Mouse (Mus musculus) liver, adult (tissue): Measurements from ENCODE around the gene Fxyd7.

Experiments used
- GATA4 ChIP-seq: IDR thresholded peaks from 2 replicates; pipeline ENCODE4 v1.6.1; 2014; ENCODE audit warnings: mild to moderate bottlenecking, low read length; ENCODE audit not compliant: insufficient replicate concordance

The Fxyd7 gene

DNA sequence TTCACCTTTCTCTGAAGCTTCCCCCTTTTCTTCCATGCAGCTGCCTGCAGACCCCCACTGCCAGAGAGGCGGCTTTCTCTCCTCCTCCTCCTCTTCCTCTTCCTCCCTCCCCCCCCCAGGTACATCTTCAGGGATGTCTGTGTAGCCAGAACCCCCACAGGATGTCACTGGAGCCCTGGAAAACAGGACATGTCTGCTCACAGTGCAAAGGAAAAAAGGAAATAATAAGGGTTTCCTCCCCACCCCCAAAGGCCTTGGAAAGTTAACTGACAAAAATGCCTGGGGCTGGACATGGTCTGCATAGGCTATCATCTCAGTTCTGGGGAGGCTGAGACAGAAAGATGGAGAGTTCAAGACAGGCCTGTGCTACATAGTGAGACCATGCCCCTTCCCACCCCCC, 29.8 kb upstream of the Fxyd7 start:
- no peak for TF ChIP-seq GATA4

DNA sequence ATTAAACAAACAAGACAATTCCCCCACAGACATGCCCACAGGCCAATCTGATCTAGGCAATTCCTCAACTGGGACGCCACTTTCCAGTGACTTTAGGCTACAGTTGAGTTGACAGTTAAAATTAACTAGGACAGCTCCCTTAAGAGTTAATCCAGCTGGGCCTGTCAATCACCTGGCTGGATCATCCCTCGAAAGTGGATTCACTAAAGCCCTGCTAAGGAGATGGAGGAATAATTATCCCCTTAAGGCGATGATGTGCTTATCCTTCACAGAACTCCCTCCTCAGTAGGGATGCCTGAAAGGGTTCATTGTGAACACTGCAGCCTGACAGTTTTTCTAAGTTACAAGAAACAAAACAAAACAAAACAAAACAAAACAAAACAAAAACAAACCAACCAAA, 29.3 kb upstream of the Fxyd7 start:
- TF ChIP-seq GATA4 = no peak

DNA sequence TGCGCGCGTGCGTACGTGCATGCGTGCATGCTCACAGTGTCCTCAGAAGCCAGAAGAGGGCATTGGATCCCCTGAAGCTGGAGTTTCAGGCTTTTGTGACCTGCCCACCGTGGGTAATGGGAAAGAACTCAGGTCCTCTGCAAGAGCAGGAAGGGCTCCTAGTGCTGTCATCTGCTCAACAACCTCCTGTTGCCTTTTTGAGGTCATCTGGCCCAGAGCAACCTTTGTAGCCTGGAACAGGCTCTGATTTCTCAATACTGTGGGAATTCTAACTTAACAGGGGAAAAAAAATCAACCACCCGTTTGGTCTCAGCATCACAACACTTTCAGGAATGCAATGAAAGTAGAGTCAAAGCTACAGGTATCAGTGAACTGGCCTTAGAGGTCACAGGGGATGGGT, 28.4 kb upstream of the Fxyd7 start:
- no peak for TF ChIP-seq GATA4

DNA sequence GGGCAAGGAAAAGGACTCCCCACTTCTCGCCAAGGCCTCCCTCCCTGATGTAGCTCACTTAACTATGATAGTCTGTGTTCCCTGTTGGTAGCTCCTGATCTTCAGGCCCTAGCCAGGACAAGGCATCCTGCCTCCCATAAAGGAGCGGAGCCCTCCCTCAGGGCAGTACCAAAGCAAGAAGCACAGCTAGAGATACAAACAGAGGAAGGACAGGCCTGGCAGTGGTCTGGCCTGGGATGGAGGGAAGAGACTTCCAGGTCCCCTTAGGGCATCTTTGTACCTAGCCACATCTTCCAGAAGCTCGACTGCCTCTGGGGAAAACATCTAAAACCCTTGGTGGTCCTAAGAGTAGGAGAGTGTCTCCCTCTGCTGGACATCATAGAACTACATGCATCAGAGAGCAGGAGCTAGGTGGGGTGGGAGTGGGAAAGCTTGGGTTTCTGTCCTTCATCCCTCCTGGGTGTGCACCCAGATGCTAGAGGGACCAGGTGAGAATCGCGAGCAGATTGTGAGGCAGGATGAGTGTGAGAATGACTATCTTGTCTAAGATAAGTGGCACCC, 26.7 kb upstream of the Fxyd7 start:
- TF ChIP-seq GATA4 = no peak

DNA sequence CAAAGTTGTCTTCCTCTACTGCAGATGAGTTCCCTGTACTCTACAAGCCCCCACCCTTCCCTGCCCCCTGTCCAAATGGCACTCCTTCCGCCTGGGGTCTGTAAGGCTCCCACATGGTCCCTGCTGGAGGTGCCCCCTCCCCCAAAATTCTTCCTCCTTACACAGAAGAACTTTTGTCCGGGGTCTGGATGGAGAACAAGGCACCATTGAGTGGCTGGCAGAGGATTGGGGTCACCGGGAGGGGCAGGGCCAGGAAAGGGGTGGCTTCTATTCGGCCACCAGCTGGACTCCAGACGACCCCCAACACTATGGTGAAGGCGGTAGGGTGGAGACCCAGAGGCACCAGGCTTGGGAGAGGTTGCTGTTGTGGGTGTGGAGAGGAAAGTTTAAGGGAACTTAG, 26.2 kb upstream of the Fxyd7 start:
- TF ChIP-seq GATA4 = no peak

DNA sequence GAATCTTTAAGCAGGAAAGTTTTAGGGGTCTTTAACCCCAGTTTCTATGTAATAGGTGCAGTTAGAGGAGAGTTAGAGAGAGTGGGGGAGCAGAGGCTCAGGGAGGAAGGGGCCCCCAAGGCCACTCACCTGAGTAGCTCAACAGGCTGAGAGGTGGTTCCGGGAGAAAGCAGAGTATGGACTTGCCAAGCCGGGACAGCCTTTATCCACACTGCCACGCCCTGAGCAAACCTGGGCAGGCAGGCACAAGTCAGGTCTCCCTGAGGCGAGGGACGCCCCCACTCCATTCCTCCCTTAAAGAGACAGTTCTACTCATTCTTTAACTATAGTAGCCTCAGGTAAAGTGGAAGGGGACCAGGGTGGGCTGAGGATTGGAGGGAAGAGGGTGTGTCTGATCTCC, 25.2 kb upstream of the Fxyd7 start, which contains the start of gene Fxyd3:
Gene Fxyd3 (minus strand): TSS at position 213 of the 400 bp plus-strand sequence.
- no peak for TF ChIP-seq GATA4

DNA sequence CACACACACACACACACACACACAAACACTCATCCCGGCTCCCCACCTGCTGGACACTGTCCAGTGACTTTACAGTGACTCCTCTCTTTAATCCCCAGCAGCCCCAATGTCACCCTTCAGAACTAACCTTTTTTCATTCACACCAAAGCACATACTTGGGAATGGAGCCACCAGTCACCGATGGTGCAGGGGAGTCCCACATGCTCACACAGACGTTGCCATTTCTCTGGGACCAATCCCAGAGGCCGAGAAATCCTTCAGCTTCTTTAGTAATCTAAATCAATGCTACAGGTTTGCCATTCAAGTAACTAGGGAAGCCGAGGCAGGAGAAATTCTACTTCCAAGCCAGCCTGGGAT, 23.4 kb upstream of the Fxyd7 start:
- no peak for TF ChIP-seq GATA4

DNA sequence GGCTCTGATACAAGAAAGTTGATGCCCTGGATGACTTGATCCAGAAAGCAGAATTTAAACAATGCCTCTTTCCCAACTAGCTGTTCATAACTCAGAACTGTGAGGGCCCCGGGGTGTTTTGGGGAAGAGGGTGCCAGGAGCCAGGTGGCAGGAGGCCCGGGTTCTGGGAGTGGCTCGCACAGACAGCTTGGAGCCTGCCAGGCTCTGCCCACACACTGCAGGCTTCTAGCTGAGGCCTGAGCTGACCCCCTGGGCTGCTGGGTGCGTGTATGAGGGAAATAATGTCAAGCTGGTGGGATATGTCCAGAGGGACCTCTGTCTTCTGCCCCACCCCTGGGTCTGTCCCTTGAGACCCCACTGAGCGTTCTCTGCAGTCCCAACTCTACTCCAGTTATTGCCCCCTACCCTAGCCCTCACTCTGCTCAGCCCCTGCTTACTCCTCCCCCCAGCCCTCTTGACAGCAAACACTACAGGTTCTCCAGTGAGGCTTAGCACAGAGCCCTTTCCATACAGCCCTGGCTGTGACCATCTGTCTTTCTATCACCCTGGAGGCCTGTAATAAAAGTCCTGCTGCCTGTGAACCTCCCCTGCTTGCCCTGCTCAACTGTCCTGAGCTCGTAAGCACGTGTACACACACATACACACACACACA, 22.9 kb upstream of the Fxyd7 start:
- TF ChIP-seq GATA4 = no peak

DNA sequence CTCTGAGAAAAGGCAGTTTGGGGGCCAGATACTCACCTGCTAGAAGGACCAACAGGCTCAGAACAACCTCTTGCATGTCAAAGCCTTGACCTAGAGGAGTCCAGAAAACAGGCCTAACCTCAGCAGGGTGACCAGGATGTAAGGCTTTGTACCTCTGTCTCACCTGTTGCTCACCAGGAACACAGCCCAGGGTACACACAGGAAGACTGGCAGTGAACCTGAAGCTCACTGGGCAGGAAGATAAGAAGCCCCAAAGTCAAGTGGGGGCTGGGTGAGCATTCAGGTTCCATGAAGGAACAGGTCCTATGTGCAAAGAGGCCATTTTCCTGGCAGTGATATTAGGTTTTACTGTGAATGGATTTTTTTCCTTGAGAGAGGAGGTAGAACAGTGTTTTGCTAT, 22.3 kb upstream of the Fxyd7 start:
- no peak for TF ChIP-seq GATA4

DNA sequence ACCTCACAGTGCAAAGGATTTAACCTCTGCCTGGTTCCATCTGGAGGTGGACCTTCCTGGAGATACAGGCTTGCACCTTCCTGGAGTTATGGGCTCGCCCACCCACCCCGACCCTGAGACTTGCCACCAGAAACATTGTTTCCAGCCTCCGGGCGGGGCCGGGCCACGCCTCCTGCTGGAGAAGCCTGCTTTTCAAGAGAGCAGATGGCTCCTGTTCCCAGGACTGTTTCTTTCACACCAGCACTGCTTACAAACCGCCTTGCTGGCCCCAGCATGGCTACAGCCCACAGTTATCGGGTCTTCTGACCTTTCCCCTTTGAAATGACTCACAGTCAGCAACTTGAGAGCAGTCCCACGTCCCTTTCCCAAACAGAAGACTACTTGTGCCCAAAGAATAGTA, 21.1 kb upstream of the Fxyd7 start:
- no peak for TF ChIP-seq GATA4

DNA sequence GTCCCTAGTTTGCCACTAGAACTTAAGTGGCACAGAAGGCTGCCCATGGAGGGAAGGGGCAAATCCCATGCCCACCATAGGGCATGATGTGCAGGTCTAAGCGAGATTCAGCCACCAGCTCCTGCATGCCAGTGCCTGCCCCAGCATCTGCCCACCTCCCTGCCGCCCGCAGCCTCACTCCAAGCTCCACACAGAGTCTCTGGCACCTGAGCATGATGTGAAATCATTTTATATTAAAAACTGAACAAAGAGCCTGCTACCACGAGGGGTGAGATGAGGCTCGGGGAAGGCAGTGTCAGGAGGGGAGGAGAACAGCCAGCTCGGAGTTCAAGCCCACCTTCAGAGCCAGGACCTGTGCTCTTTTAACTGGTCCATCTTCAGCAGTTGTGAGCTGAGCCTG, 19.1 kb upstream of the Fxyd7 start:
- TF ChIP-seq GATA4 = no peak

DNA sequence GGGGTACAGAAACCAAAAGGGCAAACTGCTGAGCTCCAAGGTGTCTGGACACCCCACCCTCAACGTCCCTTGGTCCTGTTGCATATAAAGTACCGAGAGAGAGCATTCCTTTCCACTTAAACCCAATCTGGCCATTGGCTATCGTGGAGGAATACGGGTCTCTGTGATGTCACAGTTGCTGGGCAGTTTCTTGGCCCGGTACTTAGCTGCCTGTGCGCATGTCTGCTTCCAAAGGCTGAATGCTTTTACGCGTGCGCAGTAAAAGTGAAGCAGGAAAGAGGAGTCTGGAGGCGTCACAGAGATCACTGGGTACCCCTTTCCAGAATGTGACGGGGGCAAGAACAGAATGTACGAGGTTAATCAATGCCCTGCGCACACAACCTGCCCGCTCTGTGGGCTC, 18.2 kb upstream of the Fxyd7 start:
- no peak for TF ChIP-seq GATA4

DNA sequence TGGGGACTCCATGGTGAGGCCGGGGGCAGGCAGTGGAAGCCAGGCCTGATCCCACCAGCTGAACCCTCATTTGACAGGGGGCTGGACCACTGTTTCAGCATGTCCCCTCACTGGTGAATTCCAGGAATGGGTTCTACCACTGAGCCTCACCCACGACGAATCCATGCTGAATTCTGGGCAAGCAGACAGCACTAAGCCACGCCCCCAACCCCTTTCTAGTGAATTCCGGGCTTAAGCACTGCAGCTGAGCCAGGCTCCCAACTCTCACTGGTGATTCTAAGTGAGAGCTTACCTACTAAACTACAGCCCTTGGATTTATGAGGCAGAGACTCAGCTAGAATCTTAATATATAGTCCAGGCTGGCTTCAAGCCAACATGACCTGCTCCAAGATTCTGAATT, 16.6 kb upstream of the Fxyd7 start:
- no peak for TF ChIP-seq GATA4

DNA sequence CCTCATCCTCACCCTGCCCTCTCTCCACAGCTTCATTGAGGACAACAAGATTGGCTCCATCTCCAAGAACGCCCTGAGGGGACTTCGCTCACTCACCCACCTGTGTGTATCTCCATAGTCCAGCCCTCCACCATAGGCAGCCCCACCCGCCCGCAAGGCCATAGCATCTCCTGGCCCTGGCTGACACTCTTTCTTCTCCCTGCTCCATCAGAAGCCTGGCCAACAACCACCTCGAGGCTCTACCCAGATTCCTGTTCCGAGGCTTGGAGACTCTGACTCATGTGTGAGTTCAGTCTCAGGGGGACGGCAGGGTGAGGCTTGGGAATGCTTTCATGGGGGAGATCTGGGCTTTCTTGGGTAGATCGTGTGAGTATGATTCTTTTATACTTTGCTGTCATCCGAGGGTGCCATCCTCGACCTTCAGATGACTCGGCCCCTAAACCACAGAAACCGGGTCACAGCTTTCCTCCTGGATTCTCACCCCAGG, 11.8 kb upstream of the Fxyd7 start:
- TF ChIP-seq GATA4 = no peak

DNA sequence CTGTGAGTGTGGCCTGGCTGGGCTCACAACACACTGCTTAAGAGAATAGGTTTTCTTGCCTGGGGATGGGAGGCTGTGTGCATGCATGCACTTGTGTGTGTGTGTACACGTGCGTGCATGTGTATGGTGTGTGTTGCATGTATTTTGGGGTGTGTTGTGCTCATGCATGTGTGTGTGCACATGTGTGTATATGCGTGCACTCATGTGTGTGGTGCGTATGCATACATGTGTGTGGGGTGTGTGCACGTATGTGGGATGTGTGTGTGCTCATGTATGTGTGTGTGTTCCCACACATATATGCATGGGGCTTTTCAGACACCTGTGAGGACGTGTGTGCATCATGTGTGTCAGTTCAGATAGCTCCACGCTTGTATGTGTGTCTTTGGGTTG, 9.3 kb upstream of the Fxyd7 start:
- TF ChIP-seq GATA4 = no peak

DNA sequence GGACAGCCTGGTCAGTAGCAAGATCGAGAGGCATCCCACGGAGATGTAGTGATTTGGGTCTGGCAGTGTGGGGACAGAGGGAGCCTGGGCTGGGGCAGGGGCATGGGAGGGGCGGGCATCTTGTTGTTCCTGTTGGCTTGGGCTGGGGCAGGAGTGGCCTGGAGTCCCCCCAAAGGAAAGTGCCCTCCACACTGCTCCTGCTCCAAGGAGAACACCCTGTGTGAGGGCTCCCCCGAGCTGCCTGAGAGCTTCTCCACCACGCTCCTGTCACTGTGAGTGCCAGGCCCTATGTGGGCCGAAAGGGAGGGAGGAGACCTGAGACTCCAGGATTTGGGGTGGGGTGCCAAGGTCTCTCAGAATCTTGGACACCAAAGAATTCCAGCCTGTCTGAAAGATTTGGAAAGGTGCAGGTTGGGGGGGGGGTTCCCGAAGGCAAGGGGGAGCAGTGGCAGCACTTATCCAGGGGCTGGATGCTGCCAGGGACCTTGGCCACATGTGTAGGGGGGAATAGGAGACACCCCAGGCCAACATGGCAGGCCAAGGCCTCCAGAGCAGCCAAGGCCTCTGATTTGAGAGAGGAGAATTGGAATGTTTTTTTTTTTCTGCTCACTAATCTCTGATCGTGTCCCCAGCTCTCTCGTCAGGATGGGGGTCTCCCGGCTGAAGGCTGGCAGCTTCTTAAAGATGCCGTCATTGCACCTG, 8.8 kb upstream of the Fxyd7 start:
- TF ChIP-seq GATA4 = no peak
